Mouse (Mus musculus) hindbrain, embryonic 10.5 days (tissue): ENCODE data around the gene Itga7. TPM values are rescaled to one million over a fixed set of nuclear protein-coding genes. Genes with fewer than 3 reads are reported as not detected.

Experiments
- DNase-seq: peaks from one replicate; pipeline ENCODE4 v3.0.0-alpha.2; 2017; ENCODE audit warnings: low spot score
- H3K27ac ChIP-seq: fragments of 300-500 bp; sonication (generic); 2 replicates; pipeline ENCODE4 v1.5.1; 2016; ENCODE audit warnings: mild to moderate bottlenecking, moderate library complexity
- H3K27me3 ChIP-seq: fragments of 300-500 bp; sonication (generic); 2 replicates; pipeline ENCODE4 v1.6.1; 2016; ENCODE audit warnings: mild to moderate bottlenecking; ENCODE audit not compliant: poor library complexity, insufficient read depth, severe bottlenecking
- H3K36me3 ChIP-seq: fragments of 300-500 bp; sonication (generic); 2 replicates; pipeline ENCODE4 v1.6.1; 2016; ENCODE audit warnings: mild to moderate bottlenecking, moderate library complexity
- H3K4me1 ChIP-seq: fragments of 300-500 bp; sonication (generic); replicated peaks from 2 replicates; pipeline ENCODE4 v1.6.1; 2016; ENCODE audit warnings: mild to moderate bottlenecking
- H3K4me3 ChIP-seq: fragments of 300-500 bp; sonication (generic); 2 replicates; pipeline ENCODE4 v1.5.1; 2016; ENCODE audit warnings: mild to moderate bottlenecking, moderate library complexity
- H3K9me3 ChIP-seq: fragments of 300-500 bp; sonication (generic); 2 replicates; pipeline ENCODE4 v1.6.1; 2016; ENCODE audit warnings: mild to moderate bottlenecking, moderate library complexity
- WGBS: fragments of 180-500 bp; shearing (Covaris S2); methylation state at CpG from one replicate; pipeline ENCODE4 v1.1.7; 2016; 5-methylcytosine and 5-hydroxymethylcytosine counted together
- polyA plus RNA-seq: library from polyadenylated mRNA; unstranded; fragments of >200 nt; fragmentation: Nextera tagmentation; extraction: Ambion mirVana; gene quantifications from 2 replicates; pipeline ENCODE4 v1.2.1, GENCODE M21; 2016

The Itga7 gene
- polyA plus RNA-seq, 1 experiment from 2014 or later = 3.7 TPM

DNA sequence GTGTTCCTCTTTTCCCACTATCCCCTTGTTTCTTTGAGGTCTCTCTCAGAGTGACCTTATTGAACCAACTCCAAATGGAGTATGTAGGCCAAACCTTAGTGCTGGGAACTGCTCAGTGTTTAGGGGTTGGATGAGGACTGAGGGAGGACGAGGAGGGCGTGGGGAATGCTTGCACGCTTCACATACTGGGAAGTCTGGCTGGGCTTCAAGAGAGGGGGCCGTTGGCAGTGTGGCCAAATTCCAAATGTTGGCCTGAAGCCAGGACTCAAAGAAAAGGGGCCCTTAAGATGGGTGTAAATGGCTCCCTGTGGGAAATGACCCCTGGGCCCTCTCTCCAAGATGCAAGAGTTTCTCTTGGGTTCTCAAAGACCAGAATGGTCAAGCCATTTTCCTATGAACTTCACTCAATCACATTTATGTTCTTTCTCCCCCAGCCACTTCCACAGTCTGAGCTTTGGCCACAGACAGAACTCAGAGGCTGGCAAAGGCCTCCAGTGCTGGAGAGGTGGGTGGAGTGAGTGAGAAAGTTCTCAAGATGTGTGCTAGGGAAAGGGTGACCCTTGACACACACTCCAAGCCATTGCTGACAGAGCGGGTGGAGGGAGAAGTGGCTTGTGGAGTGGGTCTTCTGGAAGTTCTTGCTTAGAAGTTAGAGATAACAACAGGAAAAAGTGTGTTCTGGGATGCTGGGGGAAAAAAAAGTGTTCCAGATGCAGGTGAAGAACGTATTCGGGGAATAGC is 3.8 kb upstream of the Itga7 start:
- Histone ChIP-seq H3K27ac (no peak overlapping the region), H3K36me3 (no peaks in the 10 kb centered on the region), H3K9me3 (no peaks in the 10 kb centered on the region), H3K4me3 (no peak overlapping the region), H3K27me3 (peaks cover 75% of the 10 kb centered on the region), H3K4me1 (peaks cover 17% of the 10 kb centered on the region)
- WGBS = 77% methylated on average over 7 of the region's 7 CpGs
- no peak for DNase-seq

DNA sequence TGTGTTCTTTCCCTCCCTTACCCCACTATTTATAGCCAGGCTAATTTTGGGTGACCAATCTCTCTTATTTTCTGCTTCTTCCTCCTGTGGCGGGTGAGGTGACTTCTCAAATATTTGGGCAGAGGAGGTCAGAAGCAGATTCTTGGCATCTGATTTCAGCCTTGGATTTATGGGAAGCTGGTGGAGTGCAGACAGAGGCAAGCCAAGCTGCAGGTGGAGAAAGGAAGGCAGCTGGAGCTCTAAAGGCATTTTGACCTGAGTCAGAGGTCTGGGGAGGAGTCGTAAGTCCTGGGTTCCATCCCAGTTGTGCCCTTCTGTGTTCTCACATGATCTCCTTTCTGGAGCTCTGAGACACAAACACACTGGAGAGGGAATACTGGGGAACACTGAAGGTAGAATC is 2.2 kb upstream of the Itga7 start:
- H3K27ac ChIP-seq = no peak overlapping the region
- 86% methylated on average over 2 of the region's 2 CpGs for WGBS
- H3K4me1 ChIP-seq = peaks cover 17% of the 10 kb centered on the region
- H3K4me3 ChIP-seq = no peak overlapping the region
- DNase-seq = no peak
- peaks cover 91% of the 10 kb centered on the region for H3K27me3 ChIP-seq
- no peaks in the 10 kb centered on the region for H3K9me3 ChIP-seq
- no peaks in the 10 kb centered on the region for H3K36me3 ChIP-seq

DNA sequence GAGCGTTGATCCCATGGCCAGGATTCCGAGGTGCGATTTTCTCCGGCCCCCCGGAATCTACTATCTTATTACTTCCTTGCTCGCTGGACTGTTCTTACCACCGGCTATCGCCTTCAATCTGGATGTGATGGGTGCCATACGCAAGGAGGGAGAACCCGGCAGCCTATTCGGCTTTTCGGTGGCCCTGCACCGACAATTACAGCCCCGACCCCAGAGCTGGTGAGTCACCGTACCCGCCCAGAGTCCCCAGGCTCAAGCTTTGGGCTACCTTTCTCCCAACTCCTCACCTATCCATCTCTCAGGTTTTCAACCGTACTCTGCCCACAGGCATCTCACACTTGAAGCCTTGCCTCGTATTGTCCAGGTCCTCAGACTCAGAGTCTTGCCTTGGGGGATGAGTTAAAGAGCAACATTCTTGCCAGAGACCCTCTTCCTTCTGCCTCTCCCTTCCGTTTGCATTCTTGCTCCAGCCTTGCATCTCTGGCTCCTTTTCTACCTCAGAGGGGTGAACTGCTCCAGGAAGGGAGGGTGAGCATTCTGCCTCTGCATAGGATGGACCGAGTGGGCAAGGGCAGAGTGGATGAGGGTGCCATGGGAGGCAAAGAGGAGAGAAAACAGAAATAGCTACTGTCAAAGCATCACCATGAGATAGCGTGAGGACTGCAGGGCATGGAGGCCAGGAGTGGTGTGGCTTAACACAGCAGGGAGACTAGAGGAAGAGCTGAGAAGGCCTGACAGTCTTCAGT is 531 bp downstream of the Itga7 start:
- H3K9me3 ChIP-seq = no peaks in the 10 kb centered on the region
- H3K27ac ChIP-seq = 0 out of 2 replicates have a peak overlapping the region, but pooled peaks have one; percentile 35
- H3K36me3 ChIP-seq = no peaks in the 10 kb centered on the region
- peaks cover 17% of the 10 kb centered on the region for H3K4me1 ChIP-seq
- WGBS = 3% methylated on average over 21 of the region's 21 CpGs
- peak overlapping the region; percentile 57 for H3K4me3 ChIP-seq
- no peak for DNase-seq
- H3K27me3 ChIP-seq = peaks cover 83% of the 10 kb centered on the region

DNA sequence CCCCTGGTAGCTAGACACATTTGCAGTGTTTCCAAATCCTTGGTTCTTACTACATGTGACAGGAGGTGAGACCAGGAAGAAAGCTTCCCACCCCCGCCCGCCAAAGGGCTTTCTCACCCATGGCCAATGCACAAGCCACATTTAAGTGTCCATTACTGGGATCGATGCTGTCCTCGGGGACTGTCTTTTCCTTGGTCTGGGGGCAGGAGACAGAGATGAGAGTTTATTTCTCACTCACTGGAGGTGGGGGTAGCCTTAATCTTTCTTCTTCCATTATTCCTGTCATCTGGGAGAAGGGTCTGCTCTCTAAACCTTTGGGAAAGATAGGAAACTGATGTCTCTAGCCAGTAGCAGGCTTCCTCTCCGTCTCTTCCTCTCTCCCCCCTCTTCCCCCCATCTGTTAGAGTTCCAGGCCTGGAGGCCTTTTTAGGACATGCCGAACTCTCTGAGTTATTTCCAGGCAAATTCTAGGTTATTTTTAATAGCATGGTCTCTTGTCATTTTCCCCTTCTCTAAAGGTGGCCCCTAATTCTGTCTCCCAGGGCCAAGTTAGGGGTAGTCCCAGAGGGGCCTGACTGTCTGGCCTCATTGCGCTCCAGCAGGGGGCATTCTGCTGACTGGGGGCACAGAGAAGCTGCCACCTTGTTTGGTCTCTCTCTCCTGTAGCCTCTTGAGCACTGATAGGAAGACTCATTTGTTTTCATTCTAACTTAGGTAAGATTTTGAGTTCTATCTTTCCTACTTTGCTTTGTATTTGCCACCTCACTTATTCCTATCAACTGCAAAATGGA is 1.6 kb downstream of the Itga7 start:
- H3K27me3 ChIP-seq = peaks cover 73% of the 10 kb centered on the region

DNA sequence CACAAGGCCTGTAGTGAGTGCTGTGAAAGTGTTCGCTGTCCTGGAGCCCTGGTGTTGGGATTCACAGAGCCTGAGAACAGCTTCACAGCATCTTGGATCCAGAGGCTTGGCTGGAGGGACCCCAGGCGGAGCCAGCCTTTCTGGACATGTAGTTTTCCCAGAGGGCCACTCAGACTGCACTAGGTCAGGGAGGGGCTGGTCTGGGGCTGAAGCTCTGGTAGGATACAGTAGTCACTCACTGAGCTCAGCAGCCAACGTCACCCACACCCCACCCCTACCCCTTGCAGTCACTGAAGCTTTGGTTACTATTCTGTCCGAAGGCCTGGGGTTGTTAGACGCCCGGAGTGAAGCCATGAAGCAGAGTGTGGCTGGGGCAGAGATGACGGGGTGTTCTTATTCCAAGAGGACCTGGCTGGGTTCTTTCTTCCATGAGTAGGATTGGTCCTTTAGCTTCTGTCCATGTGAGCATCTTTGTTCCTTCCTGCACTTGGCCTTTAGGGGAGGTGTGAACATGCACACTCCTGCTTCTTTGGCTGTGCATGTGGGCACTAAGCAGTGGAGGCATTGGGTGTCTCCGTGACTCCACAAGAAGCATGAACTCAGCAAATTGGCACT is 2.3 kb downstream of the Itga7 start:
- DNase-seq = no peak
- Histone ChIP-seq H3K9me3 (no peaks in the 10 kb centered on the region), H3K27ac (no peak overlapping the region), H3K27me3 (peaks cover 66% of the 10 kb centered on the region), H3K36me3 (no peaks in the 10 kb centered on the region), H3K4me1 (peaks cover 17% of the 10 kb centered on the region), H3K4me3 (no peak overlapping the region)
- WGBS = 78% methylated on average over 8 of the region's 8 CpGs

More for the DNA sequence above, 1.6 kb downstream of the Itga7 start:
- Histone ChIP-seq H3K36me3 (no peaks in the 10 kb centered on the region), H3K27ac (no peak overlapping the region), H3K4me1 (peaks cover 17% of the 10 kb centered on the region), H3K4me3 (no peak overlapping the region), H3K9me3 (no peaks in the 10 kb centered on the region)
- DNase-seq = no peak
- WGBS = 64% methylated on average over 7 of the region's 7 CpGs

DNA sequence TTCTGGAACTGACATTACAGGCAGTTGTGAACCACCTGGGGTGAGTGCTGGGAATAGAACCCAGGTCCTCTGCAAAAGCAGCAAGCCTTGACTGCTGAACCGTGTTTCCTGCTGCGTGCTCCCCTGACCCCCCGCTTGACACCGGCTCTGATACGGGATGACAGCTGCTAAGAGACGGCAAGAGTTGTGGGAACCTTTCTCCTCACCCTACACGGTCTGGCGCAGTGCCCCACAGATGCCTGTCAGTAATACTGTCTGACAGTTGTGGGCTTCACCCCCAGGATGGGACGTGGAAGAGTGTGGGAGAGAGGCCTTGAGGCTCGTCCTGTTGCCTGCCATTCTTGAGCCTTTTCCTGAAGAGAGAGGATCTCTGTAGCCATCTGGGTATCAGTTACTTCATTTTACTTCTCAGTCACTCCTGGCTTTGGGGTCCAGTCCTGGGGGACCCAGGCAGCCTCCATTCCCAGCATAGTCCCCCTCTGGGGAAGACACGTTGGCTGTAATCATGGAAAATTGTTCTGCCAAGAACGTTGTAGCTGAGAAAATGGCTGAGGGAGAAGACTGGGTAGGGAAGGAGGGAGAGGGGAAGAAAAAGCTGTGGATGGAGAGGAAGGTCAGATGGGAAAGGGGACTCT is 4.3 kb downstream of the Itga7 start:
- Histone ChIP-seq H3K4me1 (peaks cover 17% of the 10 kb centered on the region), H3K4me3 (no peak overlapping the region), H3K27ac (no peak overlapping the region), H3K36me3 (no peaks in the 10 kb centered on the region), H3K9me3 (no peaks in the 10 kb centered on the region), H3K27me3 (peaks cover 47% of the 10 kb centered on the region)
- no peak for DNase-seq
- WGBS = 69% methylated on average over 12 of the region's 12 CpGs

DNA sequence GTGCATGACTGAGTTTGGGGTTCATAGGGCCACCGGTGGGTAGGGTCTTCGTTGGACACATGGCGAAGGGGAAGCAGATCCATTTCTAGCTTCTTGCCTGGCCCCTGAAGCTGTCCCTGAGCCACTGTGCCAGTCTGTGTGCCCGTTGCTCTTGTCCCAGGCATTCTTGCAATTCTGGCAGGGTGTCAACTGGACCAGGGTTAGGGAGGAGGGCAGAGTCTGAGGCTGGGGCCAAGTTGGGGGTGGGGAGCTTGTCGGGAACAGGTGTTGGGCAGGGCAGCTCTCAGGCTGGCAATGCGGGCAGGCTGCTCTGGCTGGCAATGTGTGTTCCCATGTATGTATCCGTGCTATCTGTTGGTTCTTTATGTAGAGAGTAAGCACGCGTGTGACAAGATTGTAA is 4.8 kb downstream of the Itga7 start:
- H3K27me3 ChIP-seq = peaks cover 41% of the 10 kb centered on the region
- peaks cover 13% of the 10 kb centered on the region for H3K4me1 ChIP-seq
- no peak overlapping the region for H3K4me3 ChIP-seq
- no peaks in the 10 kb centered on the region for H3K36me3 ChIP-seq
- no peaks in the 10 kb centered on the region for H3K9me3 ChIP-seq
- DNase-seq = no peak
- no peak overlapping the region for H3K27ac ChIP-seq
- WGBS = 87% methylated on average over 9 of the region's 9 CpGs

DNA sequence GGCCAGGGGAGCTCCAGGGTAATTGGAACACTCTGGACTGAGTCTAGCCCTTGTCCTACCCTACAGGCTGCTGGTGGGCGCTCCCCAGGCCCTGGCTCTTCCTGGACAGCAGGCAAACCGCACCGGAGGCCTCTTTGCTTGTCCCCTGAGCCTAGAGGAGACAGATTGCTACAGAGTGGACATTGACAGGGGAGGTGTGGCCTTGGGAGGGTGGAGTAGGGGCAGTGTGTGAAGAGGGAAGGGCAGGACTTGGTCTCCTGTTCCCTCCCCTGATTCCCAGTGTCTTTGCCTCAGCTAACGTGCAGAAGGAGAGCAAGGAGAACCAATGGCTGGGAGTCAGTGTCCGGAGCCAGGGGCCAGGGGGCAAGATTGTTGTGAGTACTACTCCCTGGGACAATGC is 5.4 kb downstream of the Itga7 start:
- Histone ChIP-seq H3K27ac (no peak overlapping the region), H3K9me3 (no peaks in the 10 kb centered on the region), H3K27me3 (peaks cover 36% of the 10 kb centered on the region), H3K4me3 (no peak overlapping the region), H3K4me1 (peaks cover 7% of the 10 kb centered on the region), H3K36me3 (no peaks in the 10 kb centered on the region)
- 62% methylated on average over 5 of the region's 5 CpGs for WGBS
- DNase-seq = no peak

DNA sequence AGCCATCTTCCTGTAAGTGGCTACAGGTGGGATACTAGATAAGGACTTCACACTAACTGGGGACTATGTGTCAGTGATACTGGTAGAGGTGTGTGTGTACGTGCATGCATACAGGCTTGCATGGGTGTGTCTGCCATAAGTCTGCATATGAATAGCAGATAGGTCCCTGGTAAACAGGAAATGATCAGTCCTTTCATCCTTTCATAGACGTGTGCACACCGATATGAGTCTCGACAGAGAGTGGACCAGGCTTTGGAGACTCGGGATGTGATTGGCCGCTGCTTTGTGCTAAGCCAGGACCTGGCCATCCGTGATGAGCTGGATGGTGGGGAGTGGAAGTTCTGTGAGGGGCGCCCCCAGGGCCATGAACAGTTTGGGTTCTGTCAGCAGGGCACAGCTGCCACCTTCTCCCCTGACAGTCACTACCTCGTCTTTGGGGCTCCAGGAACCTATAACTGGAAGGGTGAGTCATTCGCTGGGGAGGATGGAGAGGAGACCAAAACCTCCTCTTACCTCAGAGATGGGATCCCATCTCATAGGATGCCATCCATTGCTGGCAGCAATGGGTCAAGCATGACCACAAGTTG is 7.0 kb downstream of the Itga7 start:
- no peaks in the 10 kb centered on the region for H3K9me3 ChIP-seq
- H3K4me1 ChIP-seq = no peaks in the 10 kb centered on the region
- 87% methylated on average over 10 of the region's 10 CpGs for WGBS
- no peak for DNase-seq
- no peak overlapping the region for H3K4me3 ChIP-seq
- no peaks in the 10 kb centered on the region for H3K36me3 ChIP-seq
- H3K27ac ChIP-seq = no peak overlapping the region
- peaks cover 20% of the 10 kb centered on the region for H3K27me3 ChIP-seq

DNA sequence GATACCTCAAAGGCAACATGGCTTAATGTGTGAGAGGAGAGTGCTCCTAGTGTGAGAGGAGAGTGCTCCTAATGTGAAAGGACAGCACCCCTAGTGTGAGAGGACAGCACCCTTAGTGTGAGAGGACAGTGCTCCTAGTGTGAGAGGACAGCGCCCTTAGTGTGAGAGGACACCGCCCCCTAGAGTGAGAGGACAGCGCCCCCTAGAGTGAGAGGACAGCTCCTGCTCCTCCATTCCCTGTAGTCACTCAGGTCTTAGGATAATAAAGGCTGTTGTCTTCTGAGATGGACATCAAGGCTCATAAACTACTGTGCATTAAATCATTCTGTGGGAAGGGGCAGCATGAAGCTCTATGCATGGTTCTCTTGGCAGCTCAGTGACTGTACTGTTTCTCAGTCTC is 12.1 kb downstream of the Itga7 start:
- Histone ChIP-seq H3K27ac (no peak overlapping the region), H3K4me3 (no peak overlapping the region), H3K36me3 (no peaks in the 10 kb centered on the region), H3K27me3 (no peaks in the 10 kb centered on the region; the same call in 1 of the 2 replicates), H3K4me1 (no peaks in the 10 kb centered on the region), H3K9me3 (no peaks in the 10 kb centered on the region)
- 20% methylated on average over 3 of the region's 3 CpGs for WGBS
- no peak for DNase-seq

DNA sequence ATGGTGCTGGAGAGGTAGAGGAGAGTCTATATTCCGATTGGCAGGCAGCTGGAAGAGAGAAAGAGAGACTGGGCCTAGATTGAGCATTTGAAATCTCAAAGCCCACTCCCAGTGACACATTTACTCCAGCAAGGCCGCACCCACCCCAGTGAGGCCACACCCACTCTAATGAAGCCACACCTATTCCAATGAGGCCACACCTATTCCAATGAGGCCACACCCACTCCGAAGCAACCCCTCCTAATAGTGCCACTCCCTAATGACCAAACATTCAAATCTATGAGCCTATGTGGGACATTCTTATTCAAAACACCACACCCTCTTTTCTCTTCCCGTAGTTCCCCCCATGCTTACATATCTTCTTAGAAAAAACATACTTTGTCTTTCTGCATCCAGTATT is 13.9 kb downstream of the Itga7 start:
- no peak for DNase-seq
- Histone ChIP-seq H3K4me3 (no peak overlapping the region), H3K27me3 (no peaks in the 10 kb centered on the region; the same call in 1 of the 2 replicates), H3K27ac (no peak overlapping the region), H3K36me3 (no peaks in the 10 kb centered on the region), H3K4me1 (no peaks in the 10 kb centered on the region), H3K9me3 (no peaks in the 10 kb centered on the region)
- 94% methylated on average over 4 of the region's 4 CpGs for WGBS
